Mouse (Mus musculus): ENCODE results near the gene Tbc1d16. TPM values are rescaled to one million over a fixed set of nuclear protein-coding genes. Genes with fewer than 3 reads are reported as not detected.

The Tbc1d16 gene
- total RNA-seq, 2 experiments from 2014 or later: 25.9 to 29.7 TPM

DNA sequence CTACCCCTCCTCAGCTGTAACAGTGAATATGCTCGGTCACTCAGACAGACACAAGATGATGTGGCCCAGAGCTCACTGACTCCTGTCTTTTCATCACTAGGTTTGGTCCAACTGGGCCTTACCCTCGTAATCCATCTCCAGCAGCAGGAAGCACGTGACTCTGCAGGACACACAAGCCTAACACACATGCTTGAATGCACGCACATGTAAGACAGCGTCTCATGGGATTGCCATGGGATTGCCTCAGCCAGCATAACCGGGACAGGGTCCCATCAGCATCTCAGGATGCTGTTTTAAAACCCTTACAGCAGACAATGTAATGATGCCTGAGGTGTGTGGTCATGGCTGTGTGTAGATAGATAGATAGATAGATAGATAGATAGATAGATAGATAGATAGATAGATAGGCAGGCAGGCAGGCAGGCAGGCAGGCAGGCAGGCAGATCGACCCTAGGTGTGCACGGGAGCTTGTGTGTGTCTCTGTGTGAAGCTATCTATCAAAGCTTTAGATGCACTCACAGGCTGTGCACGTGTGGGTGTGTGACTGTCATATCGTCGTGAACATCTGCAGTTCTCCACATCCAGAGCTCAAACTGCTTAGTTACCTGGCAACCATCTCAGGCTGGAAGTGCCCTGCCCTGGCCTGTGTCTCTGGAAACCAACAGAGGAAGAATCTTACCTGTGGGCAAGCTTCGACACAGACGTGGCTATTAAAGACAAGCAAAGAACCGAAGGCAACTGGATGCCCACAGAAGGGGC is 47.3 kb downstream of the Tbc1d16 start:
- no peak for DNase-seq (ENCODE audit: low spot score in 2 of 2)

DNA sequence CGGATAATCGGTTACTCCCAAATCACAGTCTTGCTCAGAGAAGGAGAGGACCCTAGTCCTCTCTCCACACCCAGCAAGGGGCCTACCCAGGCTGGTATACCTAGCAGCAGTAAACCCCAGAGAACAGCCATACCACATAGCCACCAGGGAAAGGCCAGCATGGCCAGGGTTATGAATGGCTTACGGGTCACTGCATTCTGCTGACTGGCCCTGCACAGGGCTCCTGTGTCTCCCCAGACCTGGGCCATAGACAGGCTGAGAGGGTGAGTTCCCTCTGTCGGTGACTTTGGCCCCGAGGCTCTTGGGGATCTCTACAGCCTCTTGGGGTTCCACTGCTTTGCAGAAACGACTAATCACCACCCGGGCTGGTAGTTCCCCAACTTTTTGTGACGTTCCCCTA is 50.0 kb downstream of the Tbc1d16 start:
- no peak for DNase-seq (ENCODE audit: low spot score in 2 of 2)

DNA sequence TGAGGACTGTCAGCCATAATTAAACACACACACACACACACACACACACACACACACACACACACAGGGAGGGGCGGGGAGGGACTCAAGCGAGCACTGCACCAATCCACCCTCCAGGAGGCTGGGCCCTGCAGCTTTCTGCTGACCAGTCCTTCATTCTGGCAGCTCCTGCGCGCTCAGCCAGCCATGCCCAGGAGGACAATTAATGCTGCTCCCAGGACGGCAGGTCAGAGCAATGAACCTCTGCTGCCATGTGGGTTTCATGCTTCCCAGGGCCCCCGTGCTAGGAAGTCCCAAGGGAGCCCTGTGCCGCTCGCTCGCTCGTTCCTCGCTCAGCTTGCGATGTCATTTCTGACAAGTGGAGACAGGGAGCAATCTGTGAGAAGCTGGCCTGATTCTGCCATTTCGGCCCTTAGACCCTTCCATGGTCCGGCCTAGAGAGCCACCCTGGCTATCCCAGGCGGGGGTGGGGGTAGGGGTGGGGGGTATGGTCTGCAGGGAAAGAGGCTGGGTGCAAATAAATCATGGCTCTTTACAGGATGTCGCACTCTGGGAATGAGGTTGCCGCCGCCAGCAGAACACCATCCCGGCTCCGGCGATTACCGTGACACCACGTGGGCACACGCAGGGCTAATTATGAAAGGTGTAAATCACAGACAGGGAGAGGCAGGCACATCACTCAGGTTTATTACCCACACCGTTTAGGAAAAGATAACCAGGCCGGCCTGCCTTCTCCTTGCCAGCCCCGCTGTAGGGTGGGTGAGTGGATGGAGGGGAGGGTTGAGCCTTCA is 51.7 kb downstream of the Tbc1d16 start:
- no peak for DNase-seq (ENCODE audit: low spot score in 2 of 2)

- DNase-seq (ENCODE audit: low spot score in 2 of 2): no peak
These were observed 56.7 kb downstream of the Tbc1d16 start for GRCm38 (mm10) chr11:119171588-119171987.

DNA sequence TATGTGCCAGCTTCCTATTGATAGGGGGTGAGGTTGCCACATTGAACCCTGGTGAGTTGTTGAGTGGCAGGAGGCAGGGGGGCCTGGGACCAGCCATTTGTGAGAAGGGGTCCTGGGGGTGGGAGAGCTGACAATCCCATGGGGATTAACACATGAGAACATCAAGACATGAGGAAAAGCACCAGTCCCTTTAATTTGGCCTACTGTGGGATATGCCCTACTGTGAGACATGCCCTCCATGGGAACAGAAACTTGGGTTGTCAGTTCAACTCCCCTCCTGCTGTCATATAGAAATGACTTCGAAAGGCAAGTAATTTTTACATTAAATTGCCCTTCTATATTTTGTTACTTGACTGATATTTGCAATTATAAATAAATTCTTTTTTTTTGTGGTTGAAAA is 59.4 kb downstream of the Tbc1d16 start:
- DNase-seq (ENCODE audit: low spot score in 2 of 2): no peak

GRCm38 (mm10) chr11:119165995-119166394 is 62.3 kb downstream of the Tbc1d16 start:
- no peak for DNase-seq (ENCODE audit: low spot score in 2 of 2)

- no peak for DNase-seq (ENCODE audit: low spot score in 2 of 2)
These were observed 63.9 kb downstream of the Tbc1d16 start for GRCm38 (mm10) chr11:119164375-119164774.

GRCm38 (mm10) chr11:119163734-119163992 is 64.6 kb downstream of the Tbc1d16 start:
- DNase-seq (ENCODE audit: low spot score in 2 of 2): no peak

- DNase-seq (ENCODE audit: low spot score in 2 of 2): no peak
These were observed 65.2 kb downstream of the Tbc1d16 start for GRCm38 (mm10) chr11:119162959-119163733.

- DNase-seq (ENCODE audit: low spot score in 2 of 2): no peak
These were observed 66.6 kb downstream of the Tbc1d16 start for GRCm38 (mm10) chr11:119161665-119162064.

DNA sequence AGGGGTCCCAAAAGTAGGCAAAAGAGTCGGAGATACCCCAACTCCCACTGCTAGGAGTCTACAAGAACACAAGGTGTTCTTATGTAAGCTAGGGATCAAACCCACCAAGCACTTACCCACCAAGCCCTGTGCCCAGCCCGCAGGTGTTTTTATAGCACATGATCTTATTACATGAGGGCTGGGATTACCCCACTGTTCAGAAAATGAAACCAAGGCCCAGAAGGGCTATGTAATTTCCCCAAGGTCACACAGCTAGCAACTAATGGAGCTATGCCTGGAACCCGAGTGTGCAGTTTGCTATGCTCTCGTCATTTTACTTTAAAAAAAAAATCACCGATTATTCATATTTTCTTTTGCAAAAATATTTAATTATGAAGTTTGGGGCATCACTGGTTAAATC is 68.2 kb downstream of the Tbc1d16 start:
- DNase-seq (ENCODE audit: low spot score in 2 of 2): no peak

DNA sequence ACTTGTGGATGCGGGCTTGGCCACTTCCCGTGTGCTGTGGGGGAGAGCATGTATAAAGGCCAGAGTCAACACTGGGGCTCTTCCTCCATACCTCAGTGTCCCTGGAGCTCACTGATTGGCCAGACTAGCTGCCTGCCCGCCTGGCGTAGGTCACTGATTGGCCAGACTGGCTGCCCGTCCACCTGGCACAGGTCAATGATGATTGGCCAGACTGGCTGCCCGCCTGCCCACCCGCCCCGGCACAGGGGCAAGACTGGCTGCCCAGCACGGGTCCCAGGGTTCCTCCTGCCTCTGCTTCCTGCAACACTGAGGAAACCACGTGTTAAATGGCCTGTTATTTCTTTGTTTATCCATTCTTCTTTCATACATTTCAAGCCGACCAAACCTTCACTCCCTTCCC is 68.8 kb downstream of the Tbc1d16 start:
- no peak for DNase-seq (ENCODE audit: low spot score in 2 of 2)

DNA sequence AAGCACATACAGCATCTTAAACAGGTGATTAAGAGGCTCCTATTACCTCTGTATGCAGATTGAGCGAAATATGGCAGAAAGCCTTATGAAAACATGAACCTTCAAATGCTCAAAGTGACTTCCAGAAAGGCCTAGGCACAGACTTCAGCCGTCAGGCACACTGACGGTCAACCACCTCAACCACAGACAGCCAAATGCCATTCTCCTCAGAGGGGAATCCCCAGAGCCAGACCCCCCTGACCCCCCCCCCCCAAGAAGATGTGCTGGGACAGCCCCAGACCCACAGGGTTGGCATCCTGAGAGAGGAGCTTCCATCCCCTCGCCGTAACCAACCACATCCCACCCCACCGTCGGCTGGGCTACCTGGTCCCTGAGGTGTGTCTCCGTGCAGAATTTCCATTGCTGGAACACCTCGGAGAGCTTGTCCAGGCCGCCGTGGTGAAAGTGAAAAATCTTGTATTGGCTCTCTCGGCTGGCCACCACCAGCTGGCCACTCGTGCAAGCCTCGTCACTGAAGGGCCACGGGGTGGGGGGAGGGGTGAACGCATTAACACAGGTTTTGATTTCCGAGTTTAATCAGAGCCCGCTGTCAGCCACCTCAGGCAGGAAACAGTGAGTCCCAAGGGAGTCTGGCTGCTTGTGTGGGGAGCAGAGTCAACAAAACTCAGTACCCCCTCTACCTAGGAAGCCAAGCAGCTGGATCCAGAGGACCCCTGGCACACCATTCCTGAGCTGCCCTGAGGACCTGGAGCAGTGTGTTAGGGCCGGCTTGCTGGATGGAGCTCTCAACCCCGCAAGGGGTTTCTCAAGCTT is 70.7 kb downstream of the Tbc1d16 start:
- no peak for DNase-seq (ENCODE audit: low spot score in 2 of 2)

- DNase-seq (ENCODE audit: low spot score in 2 of 2): no peak
These were observed 71.6 kb downstream of the Tbc1d16 start for GRCm38 (mm10) chr11:119156481-119157254.

- DNase-seq (ENCODE audit: low spot score in 2 of 2): no peak
These were observed 72.4 kb downstream of the Tbc1d16 start for GRCm38 (mm10) chr11:119155638-119156480.

DNA sequence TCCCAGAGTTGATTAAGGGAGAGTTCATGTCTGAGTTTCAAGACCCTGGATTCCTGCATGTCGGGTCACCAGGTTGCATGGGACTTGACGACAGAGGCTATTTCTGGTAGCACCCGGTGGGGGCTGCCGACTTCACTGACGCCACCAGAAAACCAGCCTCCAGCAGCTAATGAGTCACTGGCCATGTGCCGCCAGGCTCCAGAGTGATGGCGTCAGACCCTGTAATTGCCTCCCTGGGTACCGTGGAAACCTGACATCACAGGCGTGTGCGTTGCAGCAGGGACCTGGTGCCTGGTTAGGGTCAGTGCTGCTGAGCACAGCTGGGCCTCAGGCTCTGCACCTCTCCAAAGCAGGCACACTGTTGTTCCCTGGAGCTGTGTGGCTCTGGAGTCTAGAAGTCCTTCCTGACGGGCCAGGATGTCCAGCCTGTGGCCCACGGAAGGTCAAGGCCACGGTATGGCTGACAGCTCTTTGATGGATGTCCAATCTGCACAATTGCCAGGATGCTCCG is 75.9 kb downstream of the Tbc1d16 start:
- no peak for DNase-seq (ENCODE audit: low spot score in 2 of 2)

DNA sequence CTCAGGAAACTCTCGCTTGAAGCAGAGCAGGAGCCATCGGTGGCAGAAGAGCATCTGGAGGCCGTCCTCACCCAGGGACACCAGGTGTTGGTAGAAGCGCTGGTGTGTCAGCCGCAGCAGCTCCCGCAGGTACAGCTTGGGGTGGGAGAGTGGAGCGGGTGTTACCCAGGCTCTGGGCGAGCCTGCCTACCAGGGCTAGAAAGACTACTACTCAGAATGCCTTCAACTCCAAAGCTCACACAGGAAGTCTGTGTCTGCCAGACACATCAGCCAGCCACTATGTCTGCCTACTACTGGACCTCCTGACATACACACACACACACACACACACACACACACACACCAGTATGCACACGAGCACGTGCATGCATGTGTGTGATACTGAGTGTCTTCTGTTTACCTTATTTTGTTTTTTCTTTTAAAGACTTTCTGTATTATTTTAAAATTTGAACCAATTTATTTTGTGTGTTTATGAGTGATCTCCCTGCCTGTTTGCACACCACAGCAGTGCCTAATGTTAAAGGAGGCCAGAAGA is 77.2 kb downstream of the Tbc1d16 start:
- no peak for DNase-seq (ENCODE audit: low spot score in 2 of 2)

GRCm38 (mm10) chr11:119150442-119150841 is 77.9 kb downstream of the Tbc1d16 start:
- DNase-seq (ENCODE audit: low spot score in 2 of 2): no peak

GRCm38 (mm10) chr11:119148829-119149228 is 79.5 kb downstream of the Tbc1d16 start:
- no peak for DNase-seq (ENCODE audit: low spot score in 2 of 2)

Measured in adrenal gland, postnatal 4 days (tissue).